Mouse (Mus musculus): ENCODE measurements around the gene Slc39a3. TPM values are rescaled to one million over a fixed set of nuclear protein-coding genes. Genes with fewer than 3 reads are reported as not detected.

Gene Slc39a3
- polyA plus RNA-seq, 1 experiment from 2014 or later, result 48.3 TPM

DNA sequence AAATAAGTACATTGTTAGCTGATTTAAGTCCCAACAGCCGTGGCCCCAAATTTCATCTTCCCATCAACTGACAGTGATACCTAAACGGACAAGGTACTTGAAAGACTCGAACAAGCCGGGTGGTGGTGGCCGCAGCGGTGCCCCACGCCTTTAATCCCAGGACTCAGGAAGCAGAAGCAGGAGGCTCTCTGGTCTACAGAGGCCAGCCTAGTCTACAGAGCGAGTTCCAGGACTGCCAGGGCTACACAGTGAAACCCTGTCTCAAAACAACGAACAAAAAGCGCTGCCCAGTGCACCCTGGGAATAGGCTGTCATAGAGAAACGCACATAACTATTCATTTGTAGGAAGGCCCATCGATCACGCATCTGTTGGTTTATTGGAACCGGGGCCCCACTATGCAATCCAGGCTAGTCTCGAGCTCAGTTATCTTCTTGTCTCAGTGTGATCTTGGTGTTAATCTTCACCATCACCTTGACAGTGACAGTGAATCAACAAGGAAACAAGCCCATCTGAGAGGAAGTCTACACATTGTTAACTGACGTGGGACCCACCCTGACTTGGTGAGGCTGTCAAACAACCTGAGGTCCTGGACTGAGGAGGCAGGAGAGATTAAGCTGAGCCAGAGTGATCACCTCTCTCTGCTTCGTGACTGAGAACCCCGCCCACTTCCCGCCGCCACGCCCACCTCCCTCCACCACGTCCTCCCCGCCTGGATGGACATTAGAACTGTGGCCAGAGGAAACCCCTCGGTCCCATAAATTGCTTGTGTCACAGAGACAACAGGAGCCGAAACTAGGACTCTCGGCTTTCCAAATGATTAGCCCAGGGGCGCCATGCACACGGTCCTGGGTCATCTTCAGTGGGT lies 36.8 kb downstream of the Slc39a3 start:
- no peak for ATAC-seq
- peaks cover 14% of the 10 kb centered on the region for H3K4me1 ChIP-seq (ENCODE audit: control insufficient read depth, insufficient read depth, low read depth, low read length)
- no peaks in the 10 kb centered on the region for H3K9me3 ChIP-seq (ENCODE audit: control insufficient read depth, low read length)
- no peaks in the 10 kb centered on the region for H3K27me3 ChIP-seq (replicated peaks; ENCODE audit: control insufficient read depth, insufficient read depth, low read length)
- H3K4me2 ChIP-seq (ENCODE audit: low read length), result peak overlapping the region; percentile 4; the same call in 1 of the 2 replicates
- 53% methylated on average over 28 of the region's 28 CpGs for WGBS
- no peak overlapping the region for H3K27ac ChIP-seq (ENCODE audit: low read depth, low read length)
- peak overlapping the region; percentile 24 for H3K9ac ChIP-seq (ENCODE audit: low read depth, low read length)
- no peaks in the 10 kb centered on the region for H3K36me3 ChIP-seq (ENCODE audit: control insufficient read depth, insufficient read depth, low read length)
- no peak overlapping the region for H3K4me3 ChIP-seq (ENCODE audit: low read length)

DNA sequence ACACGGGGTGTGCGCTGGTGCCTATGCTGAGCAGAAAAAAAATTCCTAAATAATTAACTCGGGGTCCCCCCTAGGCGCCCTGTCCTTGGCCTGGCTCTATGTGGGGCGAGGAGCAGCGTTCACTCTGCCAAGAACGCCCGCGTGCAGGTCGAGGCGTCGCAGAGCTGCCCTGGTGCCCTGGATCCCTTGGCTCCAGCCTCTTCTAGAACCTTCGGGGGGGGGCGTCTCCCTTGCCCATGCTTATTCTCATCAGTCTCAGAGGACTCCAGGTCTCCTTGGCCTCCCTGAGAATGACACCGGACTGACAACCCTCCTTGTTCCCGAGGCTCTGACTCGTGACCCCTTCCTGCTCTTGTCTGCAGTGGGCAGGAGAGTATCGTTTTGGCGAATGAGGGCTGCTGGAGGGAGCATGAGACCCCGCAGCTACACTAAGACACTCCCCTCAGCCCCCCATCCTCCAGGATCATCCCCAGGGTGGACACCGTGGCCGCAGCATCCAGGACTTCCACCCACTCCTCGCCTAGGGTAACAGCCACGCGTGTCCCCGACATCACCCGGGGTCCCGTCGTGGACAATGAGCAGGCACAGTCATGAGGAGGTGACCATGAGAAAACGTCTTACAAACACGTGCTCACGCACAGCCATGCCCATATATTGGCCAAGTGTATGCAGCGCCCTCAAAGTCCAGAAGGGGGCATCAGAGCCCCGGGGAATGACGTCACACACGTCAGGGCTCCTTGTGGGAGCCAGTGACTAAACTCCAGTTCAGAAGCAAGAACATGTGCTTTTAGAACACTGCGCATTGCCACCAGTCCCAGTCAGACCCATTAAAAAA lies 37.6 kb downstream of the Slc39a3 start:
- H3K9ac ChIP-seq (ENCODE audit: low read depth, low read length), result 0 out of 2 replicates have a peak overlapping the region, but pooled peaks have one; percentile 7
- H3K27me3 ChIP-seq (replicated peaks; ENCODE audit: control insufficient read depth, insufficient read depth, low read length), result no peaks in the 10 kb centered on the region
- 29% methylated on average over 37 of the region's 37 CpGs for WGBS
- no peak overlapping the region for H3K27ac ChIP-seq (ENCODE audit: low read depth, low read length)
- peaks cover 14% of the 10 kb centered on the region for H3K4me1 ChIP-seq (ENCODE audit: control insufficient read depth, insufficient read depth, low read depth, low read length)
- H3K36me3 ChIP-seq (ENCODE audit: control insufficient read depth, insufficient read depth, low read length), result no peaks in the 10 kb centered on the region
- ATAC-seq, result peak; percentile 66
- H3K4me3 ChIP-seq (ENCODE audit: low read length), result peak overlapping the region; percentile 7; the same call in 1 of the 2 replicates
- H3K4me2 ChIP-seq (ENCODE audit: low read length), result peak overlapping the region; percentile 43
- no peaks in the 10 kb centered on the region for H3K9me3 ChIP-seq (ENCODE audit: control insufficient read depth, low read length)

DNA sequence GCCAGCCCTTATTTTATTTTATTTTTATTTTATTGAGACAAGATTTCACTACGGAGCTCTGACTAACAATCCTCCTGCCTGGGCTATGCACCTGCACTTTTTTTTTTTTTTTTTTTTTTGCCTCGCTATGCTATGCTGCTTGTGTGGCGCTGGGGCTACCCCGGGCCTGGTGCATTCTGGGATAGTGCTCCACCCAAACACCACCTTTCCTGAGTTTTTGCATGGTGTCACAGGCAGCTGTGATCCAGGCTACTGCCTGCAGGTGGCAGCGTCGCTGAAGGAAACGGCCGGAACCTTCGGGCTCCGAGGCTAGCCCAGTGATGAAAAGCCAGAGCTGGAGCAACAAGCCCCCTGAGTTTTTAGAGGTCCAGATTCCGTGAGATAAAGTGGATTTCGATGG lies 38.4 kb downstream of the Slc39a3 start:
- Histone ChIP-seq H3K4me3 (ENCODE audit: low read length) (no peak overlapping the region), H3K27ac (ENCODE audit: low read depth, low read length) (no peak overlapping the region), H3K36me3 (ENCODE audit: control insufficient read depth, insufficient read depth, low read length) (no peaks in the 10 kb centered on the region), H3K9me3 (ENCODE audit: control insufficient read depth, low read length) (no peaks in the 10 kb centered on the region), H3K4me2 (ENCODE audit: low read length) (no peak overlapping the region), H3K27me3 (replicated peaks; ENCODE audit: control insufficient read depth, insufficient read depth, low read length) (no peaks in the 10 kb centered on the region), H3K4me1 (ENCODE audit: control insufficient read depth, insufficient read depth, low read depth, low read length) (peaks cover 14% of the 10 kb centered on the region), H3K9ac (ENCODE audit: low read depth, low read length) (no peak overlapping the region)
- WGBS, result 15% methylated on average over 12 of the region's 12 CpGs
- ATAC-seq, result no peak

DNA sequence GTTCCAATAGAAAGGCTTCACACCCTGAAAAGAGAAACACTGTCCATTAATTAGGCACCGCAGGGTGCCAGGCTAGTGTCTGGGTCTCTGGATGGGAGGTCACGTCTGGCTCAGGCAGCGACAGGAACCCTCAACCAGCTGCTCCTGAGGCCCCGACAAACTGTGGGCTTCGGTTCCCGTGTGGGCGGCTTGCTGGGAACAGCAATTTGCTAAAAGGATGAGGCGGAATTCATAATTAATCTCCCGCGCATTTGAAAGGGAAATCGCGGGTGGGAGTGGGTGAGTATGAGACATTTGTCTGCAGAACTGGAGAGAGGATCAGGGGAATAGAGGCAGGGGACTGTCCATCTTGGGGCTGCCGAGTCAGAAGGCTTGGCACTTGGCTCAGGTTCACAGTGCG lies 39.2 kb downstream of the Slc39a3 start:
- no peak for ATAC-seq

GRCm38 (mm10) chr10:80997332-80997731 lies 39.9 kb downstream of the Slc39a3 start:
- Histone ChIP-seq H3K36me3 (ENCODE audit: control insufficient read depth, insufficient read depth, low read length) (no peaks in the 10 kb centered on the region), H3K9me3 (ENCODE audit: control insufficient read depth, low read length) (no peaks in the 10 kb centered on the region), H3K4me2 (ENCODE audit: low read length) (no peak overlapping the region), H3K27ac (ENCODE audit: low read depth, low read length) (no peak overlapping the region), H3K9ac (ENCODE audit: low read depth, low read length) (no peak overlapping the region), H3K27me3 (replicated peaks; ENCODE audit: control insufficient read depth, insufficient read depth, low read length) (no peaks in the 10 kb centered on the region), H3K4me3 (ENCODE audit: low read length) (no peak overlapping the region), H3K4me1 (ENCODE audit: control insufficient read depth, insufficient read depth, low read depth, low read length) (peaks cover 19% of the 10 kb centered on the region)
- ATAC-seq, result no peak
- WGBS, result 88% methylated on average over 8 of the region's 8 CpGs

More for the DNA sequence above, 39.2 kb downstream of the Slc39a3 start:
- no peaks in the 10 kb centered on the region for H3K36me3 ChIP-seq (ENCODE audit: control insufficient read depth, insufficient read depth, low read length)
- H3K4me3 ChIP-seq (ENCODE audit: low read length), result no peak overlapping the region
- peaks cover 19% of the 10 kb centered on the region for H3K4me1 ChIP-seq (ENCODE audit: control insufficient read depth, insufficient read depth, low read depth, low read length)
- no peak overlapping the region for H3K27ac ChIP-seq (ENCODE audit: low read depth, low read length)
- 28% methylated on average over 14 of the region's 14 CpGs for WGBS
- H3K9ac ChIP-seq (ENCODE audit: low read depth, low read length), result no peak overlapping the region
- no peaks in the 10 kb centered on the region for H3K27me3 ChIP-seq (replicated peaks; ENCODE audit: control insufficient read depth, insufficient read depth, low read length)
- H3K4me2 ChIP-seq (ENCODE audit: low read length), result no peak overlapping the region
- H3K9me3 ChIP-seq (ENCODE audit: control insufficient read depth, low read length), result no peaks in the 10 kb centered on the region

DNA sequence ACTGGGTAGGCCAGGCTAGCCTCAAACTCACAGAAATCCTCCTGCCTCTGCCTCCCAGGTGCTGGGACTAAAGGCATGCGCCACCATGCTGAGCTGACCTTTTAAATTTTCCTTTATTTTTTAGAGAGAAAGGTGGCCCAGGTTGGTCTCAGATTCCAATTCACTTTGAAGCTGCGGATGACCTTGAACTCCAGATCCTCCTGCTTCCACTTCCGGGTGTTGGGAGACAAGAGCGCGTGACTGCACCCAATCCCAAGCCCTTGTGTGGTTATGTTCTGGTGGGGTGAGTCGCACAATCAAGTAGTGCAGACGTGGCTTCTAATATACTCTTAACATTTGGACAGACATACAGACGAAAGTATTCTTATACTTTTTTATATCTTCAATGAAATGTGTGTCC lies 40.7 kb downstream of the Slc39a3 start:
- ATAC-seq, result no peak
- Histone ChIP-seq H3K27me3 (replicated peaks; ENCODE audit: control insufficient read depth, insufficient read depth, low read length) (peaks cover 3% of the 10 kb centered on the region; the same call in 1 of the 2 replicates), H3K27ac (ENCODE audit: low read depth, low read length) (no peak overlapping the region), H3K9me3 (ENCODE audit: control insufficient read depth, low read length) (no peaks in the 10 kb centered on the region), H3K9ac (ENCODE audit: low read depth, low read length) (no peak overlapping the region), H3K36me3 (ENCODE audit: control insufficient read depth, insufficient read depth, low read length) (no peaks in the 10 kb centered on the region), H3K4me1 (ENCODE audit: control insufficient read depth, insufficient read depth, low read depth, low read length) (peaks cover 19% of the 10 kb centered on the region), H3K4me2 (ENCODE audit: low read length) (no peak overlapping the region), H3K4me3 (ENCODE audit: low read length) (no peak overlapping the region)
- WGBS, result 97% methylated on average over 8 of the region's 8 CpGs

DNA sequence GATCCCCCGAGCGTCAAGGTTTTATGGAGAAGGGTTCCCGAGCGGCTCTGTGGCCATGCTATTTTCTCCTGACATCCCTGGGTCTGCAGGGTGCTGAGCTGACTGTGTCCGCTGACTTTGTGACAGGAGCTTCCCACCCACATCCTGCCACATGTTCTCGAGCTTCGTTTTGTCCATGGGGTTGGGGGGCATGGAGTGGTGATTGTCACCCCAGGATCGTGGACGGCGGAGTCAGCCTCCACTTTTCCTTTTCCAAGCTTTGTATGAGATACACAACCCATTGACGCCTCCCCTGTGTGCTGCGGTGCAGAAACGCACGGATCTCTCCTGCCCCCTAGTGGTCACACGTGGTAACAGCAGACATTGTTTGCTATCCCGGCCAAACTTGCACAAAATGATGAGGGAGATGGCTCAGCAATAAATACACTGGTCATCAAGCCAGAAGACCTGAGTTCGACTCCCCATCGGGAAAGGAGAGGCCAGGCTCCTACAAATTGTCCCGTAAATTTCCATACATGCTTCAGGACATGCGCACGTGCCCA lies 42.1 kb downstream of the Slc39a3 start:
- peak; percentile 46 for ATAC-seq
- 14% methylated on average over 21 of the region's 21 CpGs for WGBS
- H3K9ac ChIP-seq (ENCODE audit: low read depth, low read length), result peak overlapping the region; percentile 4; the same call in 1 of the 2 replicates

DNA sequence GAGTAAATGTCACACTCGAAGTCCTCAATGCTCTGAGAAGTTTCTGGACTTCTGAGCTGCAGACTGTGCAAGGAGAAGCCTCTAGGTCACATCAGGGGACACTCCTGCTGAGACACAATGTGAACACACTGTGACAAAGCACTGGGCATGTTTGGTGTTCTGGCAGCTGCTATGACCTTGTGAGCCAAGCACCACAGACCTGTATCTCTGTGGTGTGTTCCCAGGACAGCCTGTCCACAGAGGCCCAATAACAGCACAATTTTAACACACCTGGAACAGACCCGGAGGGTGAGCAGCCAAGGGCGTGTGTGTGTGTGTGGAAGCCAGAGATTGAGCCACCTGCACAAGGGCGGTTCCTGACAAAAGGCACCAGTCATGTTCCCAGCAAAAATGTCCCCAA lies 42.6 kb downstream of the Slc39a3 start:
- H3K9ac ChIP-seq (ENCODE audit: low read depth, low read length), result peak overlapping the region; percentile 4; the same call in 1 of the 2 replicates
- H3K27me3 ChIP-seq (replicated peaks; ENCODE audit: control insufficient read depth, insufficient read depth, low read length), result peaks cover 3% of the 10 kb centered on the region; the same call in 1 of the 2 replicates
- H3K4me3 ChIP-seq (ENCODE audit: low read length), result no peak overlapping the region
- no peaks in the 10 kb centered on the region for H3K36me3 ChIP-seq (ENCODE audit: control insufficient read depth, insufficient read depth, low read length)
- ATAC-seq, result no peak
- H3K4me1 ChIP-seq (ENCODE audit: control insufficient read depth, insufficient read depth, low read depth, low read length), result peaks cover 10% of the 10 kb centered on the region
- H3K4me2 ChIP-seq (ENCODE audit: low read length), result peak overlapping the region; percentile 49; the same call in 1 of the 2 replicates
- no peak overlapping the region for H3K27ac ChIP-seq (ENCODE audit: low read depth, low read length)
- WGBS, result 57% methylated on average over 4 of the region's 4 CpGs
- H3K9me3 ChIP-seq (ENCODE audit: control insufficient read depth, low read length), result no peaks in the 10 kb centered on the region

More for the DNA sequence above, 42.1 kb downstream of the Slc39a3 start:
- H3K9me3 ChIP-seq (ENCODE audit: control insufficient read depth, low read length), result no peaks in the 10 kb centered on the region
- H3K27me3 ChIP-seq (replicated peaks; ENCODE audit: control insufficient read depth, insufficient read depth, low read length), result peaks cover 3% of the 10 kb centered on the region; the same call in 1 of the 2 replicates
- peaks cover 12% of the 10 kb centered on the region for H3K4me1 ChIP-seq (ENCODE audit: control insufficient read depth, insufficient read depth, low read depth, low read length)
- H3K4me2 ChIP-seq (ENCODE audit: low read length), result peak overlapping the region; percentile 49
- no peak overlapping the region for H3K27ac ChIP-seq (ENCODE audit: low read depth, low read length)
- no peaks in the 10 kb centered on the region for H3K36me3 ChIP-seq (ENCODE audit: control insufficient read depth, insufficient read depth, low read length)
- H3K4me3 ChIP-seq (ENCODE audit: low read length), result no peak overlapping the region
